Mouse (Mus musculus): Measurements from ENCODE around the gene Dnajb5.
A peak's percentile ranks its signal among the peaks of the same experiment; 100 is the strongest.

The Dnajb5 gene

DNA sequence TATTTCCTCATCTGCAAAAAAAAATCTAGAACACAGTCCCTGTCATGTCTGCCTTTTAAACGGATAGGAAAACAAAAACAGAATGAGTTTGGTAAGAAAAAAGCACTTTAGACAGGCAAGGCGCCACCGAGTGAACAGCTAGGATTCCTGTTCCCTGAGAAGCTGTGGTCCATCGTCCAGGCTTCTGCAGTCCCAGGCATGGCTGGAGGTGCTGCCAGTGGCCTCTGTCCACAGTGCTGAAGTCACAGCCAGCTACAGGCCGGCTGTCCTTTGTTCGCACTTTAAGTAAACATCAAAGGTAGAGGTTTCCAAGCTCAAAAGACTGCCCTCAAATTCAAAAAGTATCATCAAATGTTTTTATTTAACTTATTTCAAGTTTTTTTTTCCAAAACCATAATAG lies 4.6 kb upstream of the Dnajb5 start:
- no peak for DNase-seq

- no peak for DNase-seq
Observed at GRCm38 (mm10) chr4:42945445-42945844, 4.2 kb upstream of the Dnajb5 start.

- DNase-seq: peak in 1 of 2 experiments; percentile 50
Observed at GRCm38 (mm10) chr4:42945952-42946351, 3.7 kb upstream of the Dnajb5 start.

DNA sequence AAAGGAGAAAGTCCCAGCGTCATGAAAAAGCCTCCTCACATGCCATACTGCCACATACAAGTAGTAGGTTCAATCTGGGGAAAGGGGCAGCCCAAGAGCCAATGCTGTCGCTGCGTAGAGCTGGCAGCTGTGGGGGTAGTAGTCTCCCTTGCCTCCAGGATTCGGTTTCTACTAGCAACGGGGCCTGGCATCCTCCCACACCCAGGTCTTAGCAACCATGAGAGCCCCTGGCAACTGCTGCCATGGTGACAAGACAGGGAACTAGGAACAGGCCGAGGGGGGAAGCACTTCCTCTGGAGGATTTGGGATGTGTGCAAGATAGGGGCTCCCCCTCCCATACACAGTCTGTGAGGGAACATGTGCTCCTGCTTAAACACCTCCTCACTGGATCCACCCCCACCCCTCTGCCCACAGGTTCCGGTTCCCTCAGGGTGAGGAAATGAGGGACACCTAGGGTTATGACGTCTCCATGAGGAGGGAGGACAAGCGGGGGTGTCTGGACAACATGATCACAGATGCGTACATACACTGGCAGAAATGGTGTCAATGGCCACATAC lies 2.8 kb upstream of the Dnajb5 start:
- no peak for DNase-seq

DNA sequence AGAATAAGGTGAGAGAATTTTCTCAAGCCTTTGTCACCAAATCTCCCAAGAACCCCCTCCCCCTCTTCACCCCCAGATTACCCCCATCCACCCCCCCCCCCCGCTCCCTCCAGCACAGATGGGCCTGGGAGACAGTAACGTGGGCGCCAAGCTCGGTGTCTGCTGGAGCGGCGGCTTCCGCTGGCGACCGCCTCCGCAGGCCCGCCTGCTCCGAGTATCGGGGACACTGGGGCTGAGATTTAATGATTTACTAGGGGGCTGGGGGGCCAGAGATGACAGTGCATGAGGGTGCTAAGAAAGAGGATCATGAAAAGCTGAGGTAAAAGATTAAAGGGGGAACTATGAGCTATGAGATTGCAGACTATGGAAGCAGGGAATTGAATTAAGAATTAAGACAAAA lies 1.1 kb upstream of the Dnajb5 start:
- DNase-seq: no peak

- no peak for DNase-seq
Observed at GRCm38 (mm10) chr4:42949051-42949675, 451 bp upstream of the Dnajb5 start.

GRCm38 (mm10) chr4:42950065-42950558 lies 498 bp downstream of the Dnajb5 start:
- DNase-seq: peak; percentile 85 to 90

DNA sequence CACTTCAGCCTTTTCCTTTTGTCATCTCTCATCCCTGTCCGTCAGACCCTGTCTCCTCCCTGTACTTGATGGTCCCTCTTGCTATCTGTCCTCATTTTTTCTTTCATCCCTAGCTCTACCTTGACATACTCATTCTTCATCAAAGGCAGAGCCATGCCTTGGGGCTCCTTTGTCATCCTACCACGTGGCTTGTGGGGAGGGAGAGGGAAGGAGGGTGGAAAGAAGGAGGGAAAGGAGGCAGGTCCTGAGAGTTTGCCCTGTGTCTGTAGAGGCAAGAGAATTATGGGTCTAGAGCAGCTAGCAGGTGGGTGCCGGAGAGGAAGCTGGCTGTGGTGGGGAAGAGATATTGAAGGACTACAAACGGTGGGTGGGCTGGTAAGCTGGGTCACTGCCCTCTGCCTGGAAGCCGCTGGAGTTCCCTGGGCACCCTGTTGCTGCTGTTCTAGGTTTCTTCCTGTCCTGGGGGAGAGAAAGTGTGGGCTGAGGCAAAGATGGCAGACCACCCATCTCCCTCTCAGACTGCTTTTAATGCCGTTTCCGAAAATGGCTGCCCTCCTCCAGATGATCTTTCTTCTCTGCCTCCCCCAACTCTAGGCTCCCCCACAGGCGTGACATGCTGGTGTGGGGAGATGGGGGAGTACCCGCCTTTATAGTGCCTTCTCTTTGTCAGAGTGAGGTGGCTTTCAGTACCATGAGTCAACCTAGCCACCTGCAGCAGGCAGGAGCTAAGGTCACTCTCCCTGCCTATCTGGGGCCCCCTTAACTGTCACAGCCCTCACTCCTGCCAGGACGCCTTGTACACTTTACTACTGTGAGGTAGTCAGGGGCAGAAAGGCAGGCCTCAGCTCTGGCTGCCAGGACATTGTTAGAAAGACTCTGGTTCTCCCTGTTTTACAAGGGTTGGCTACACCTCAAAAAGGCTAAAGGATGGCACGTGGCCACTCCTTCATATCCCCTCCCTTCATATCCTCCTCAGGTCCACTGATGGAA lies 1.9 kb downstream of the Dnajb5 start:
- no peak for DNase-seq

- no peak for DNase-seq
Observed at GRCm38 (mm10) chr4:42952563-42952962, 2.9 kb downstream of the Dnajb5 start.

- no peak for DNase-seq
Observed at GRCm38 (mm10) chr4:42953435-42954094, 4.0 kb downstream of the Dnajb5 start.

GRCm38 (mm10) chr4:42954297-42954696 lies 4.7 kb downstream of the Dnajb5 start:
- peak; percentile 25 to 64 for DNase-seq

GRCm38 (mm10) chr4:42955200-42955599 lies 5.6 kb downstream of the Dnajb5 start:
- no peak for DNase-seq

- no peak for DNase-seq
Observed at GRCm38 (mm10) chr4:42956581-42956980, 7.0 kb downstream of the Dnajb5 start.

- DNase-seq: no peak
Observed at GRCm38 (mm10) chr4:42957306-42957705, 7.7 kb downstream of the Dnajb5 start.

GRCm38 (mm10) chr4:42957979-42958378 lies 8.4 kb downstream of the Dnajb5 start:
- DNase-seq: no peak

GRCm38 (mm10) chr4:42958942-42959341 lies 9.3 kb downstream of the Dnajb5 start:
- DNase-seq: no peak

GRCm38 (mm10) chr4:42959382-42959781 lies 9.8 kb downstream of the Dnajb5 start:
- DNase-seq: no peak

DNA sequence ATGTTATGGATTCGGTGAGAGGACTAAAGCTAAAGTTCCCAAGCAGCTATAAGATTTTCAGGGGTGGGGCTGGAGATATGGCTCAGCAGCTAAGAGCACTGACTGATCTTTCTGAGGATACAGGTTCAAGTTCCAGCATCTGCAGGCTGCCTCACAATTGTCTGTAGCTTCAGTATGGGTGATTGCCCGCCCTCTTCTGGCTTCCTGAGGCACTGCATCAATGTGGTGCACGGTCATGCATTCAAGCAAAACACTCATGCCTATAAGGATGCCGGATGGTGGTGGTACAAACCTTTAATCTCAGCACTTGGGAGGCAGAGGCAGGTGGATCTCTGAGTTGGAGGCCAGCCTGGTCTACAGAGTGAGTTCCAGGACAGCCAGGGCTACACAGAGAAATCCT lies 12.0 kb downstream of the Dnajb5 start:
- peak in 1 of 2 experiments; percentile 60 for DNase-seq

DNA sequence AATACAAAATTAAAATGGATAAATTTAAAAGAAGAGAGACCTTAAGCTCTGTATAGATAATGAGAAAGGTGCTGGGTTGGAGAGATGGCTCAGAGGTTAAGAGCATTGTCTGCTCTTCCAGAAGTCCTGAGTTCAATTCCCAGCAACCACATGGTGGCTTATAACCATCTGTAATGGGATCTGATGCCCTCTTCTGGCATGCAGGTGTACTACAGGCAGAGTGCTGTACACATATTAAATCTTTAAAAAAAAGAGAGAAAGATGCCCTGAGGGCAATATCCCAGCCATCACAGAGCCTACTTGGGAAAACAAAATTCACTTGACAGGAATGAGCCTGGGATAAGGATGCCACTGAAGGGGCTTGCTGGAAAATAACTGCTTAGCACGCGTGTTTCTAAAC lies 13.9 kb downstream of the Dnajb5 start:
- no peak for DNase-seq

- peak in 1 of 2 experiments; percentile 46 for DNase-seq
Observed at GRCm38 (mm10) chr4:42965039-42965719, 15.6 kb downstream of the Dnajb5 start.

- DNase-seq: no peak
Observed at GRCm38 (mm10) chr4:42969304-42969703, 19.7 kb downstream of the Dnajb5 start, which contains the start of gene 1700022I11Rik. Gene 1700022I11Rik, plus strand, starts transcription at chr4:42969604.

DNA sequence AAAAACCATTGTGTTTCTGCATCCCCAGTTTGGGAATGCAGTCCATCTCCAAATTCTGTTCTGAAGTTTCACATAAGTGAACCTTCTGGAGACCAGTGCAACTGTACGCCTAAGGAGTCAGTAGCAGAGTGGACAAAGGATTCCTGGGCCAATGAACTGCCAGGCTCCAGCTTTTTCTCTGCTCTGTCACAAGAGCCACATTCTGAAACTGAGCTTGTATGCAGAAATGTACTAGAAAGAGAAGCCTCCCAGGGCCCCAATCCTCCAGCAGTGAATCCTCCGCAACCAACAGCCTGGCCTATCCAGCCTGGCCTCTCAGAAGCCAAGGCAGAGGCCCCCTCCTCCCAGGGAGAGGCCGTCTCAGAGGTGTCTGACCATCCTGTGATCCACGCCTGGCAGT lies 23.3 kb downstream of the Dnajb5 start:
- DNase-seq: no peak
